Mouse (Mus musculus) heart, adult 10 weeks (tissue): ENCODE results near the gene Lrrc20. TPM values are rescaled to one million over a fixed set of nuclear protein-coding genes. Genes with fewer than 3 reads are reported as not detected.

ENCODE experiments used
- polyA plus RNA-seq: library from polyadenylated mRNA; stranded (reverse); fragments of 350-450 nt; fragmentation: Illumina TruSeq; extraction: RNeasy Lipid Tissue Mini Kit (QIAGEN cat#74804); gene quantifications from one replicate; pipeline ENCODE4 v1.2.3, GENCODE M21; 2014; ENCODE audit warnings: low read depth, low replicate concordance

The Lrrc20 gene
- 34.1 TPM for polyA plus RNA-seq

DNA sequence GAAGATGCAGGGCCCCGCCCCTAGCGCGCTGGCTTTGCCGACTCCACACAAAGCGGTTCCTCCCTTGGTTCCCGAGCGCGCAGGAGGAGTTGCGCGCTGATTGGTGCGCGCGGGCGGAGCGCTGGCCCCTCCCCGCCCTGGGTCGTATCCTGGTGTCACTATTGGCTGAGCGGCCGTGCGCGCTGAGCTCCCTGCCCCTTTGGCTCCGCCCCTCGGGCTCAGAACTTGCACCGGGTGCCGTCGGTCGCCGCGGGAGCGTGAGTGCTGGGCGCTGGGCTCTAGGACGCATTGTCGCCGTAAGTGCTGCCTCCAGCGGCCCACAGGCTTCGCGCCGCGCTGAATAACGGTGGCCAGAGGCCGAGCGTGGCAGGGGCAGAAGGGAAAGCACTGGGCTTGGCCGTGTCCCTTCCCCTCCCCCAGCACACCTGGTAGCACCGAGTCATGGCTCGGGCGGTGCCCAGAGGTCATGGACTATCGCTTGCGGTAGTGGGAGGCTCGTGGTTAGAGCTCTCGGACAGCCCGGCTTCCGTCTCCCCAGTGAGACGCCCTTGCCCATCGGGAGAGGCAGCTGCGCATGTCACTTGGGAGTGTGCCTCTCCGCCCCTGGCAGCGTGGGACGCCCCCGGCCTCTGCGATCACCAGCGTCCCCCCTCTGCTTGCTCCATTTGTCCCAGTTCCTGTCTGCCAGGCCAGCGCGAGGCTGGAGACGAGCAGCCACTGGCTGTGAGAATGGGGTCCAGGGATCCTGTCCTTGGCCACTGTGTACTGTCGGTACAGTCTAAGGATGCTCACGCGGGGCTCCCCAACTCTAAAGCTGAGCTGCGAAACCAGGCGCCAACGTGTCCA lies at the start of gene Lrrc20:
TSS of gene Lrrc20 (plus strand) at position 208 of the 846 bp plus-strand sequence.

DNA sequence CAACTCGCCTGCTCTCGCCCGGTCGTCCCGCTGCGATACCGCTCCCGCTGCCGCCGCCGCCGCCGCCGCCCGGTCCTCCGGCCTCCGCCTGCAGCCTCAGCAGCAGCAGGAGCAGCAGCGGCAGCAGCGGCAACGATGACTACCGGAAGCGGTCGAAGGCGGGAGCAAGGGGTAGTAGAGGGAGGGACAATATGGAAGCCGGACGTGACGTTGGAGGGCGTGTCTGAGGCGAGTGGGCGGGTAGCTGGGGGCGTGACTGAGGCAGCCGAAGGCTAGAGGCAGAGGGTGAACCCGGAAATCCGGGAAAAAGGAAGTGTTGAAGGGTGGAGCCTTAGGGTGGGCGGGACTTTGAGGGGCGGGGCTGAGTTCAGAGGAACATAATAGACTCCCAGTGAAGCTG lies 23.0 kb upstream of the Lrrc20 start, which contains the start of gene Eif4ebp2:
TSS of gene Eif4ebp2 (minus strand) at position 17 of the 400 bp plus-strand sequence.

Other genes with a start within 250 kb of the Lrrc20 start
- 0.63 TPM for gene Adamts14, start 202.4 kb upstream of the Lrrc20 start, polyA plus RNA-seq
- gene Prf1, start 178.0 kb upstream of the Lrrc20 start, polyA plus RNA-seq, result not detected
- 13.7 TPM for gene Pald1, start 92.3 kb upstream of the Lrrc20 start, polyA plus RNA-seq
- gene Nodal, start 57.8 kb upstream of the Lrrc20 start, polyA plus RNA-seq, result not detected
- gene Eif4ebp2, start 23.1 kb upstream of the Lrrc20 start, polyA plus RNA-seq, result 54.2 TPM
- gene Npffr1, start 119.7 kb downstream of the Lrrc20 start, polyA plus RNA-seq, result not detected
- 56.9 TPM for gene Ppa1, start 172.8 kb downstream of the Lrrc20 start, polyA plus RNA-seq
- 195 TPM for gene Sar1a, start 204.5 kb downstream of the Lrrc20 start, polyA plus RNA-seq
- gene Tysnd1, start 219.7 kb downstream of the Lrrc20 start, polyA plus RNA-seq, result 13.1 TPM
- 28.4 TPM for gene Aifm2, start 239.5 kb downstream of the Lrrc20 start, polyA plus RNA-seq